Mouse (Mus musculus) gastrocnemius, adult 8-10 months (tissue): ENCODE measurements around the gene Zic3. TPM values are rescaled to one million over a fixed set of nuclear protein-coding genes. Genes with fewer than 3 reads are reported as not detected.

ENCODE experiments used
- DNase-seq, 2 experiments: peaks; one replicate each; pipeline ENCODE4 v3.0.0; 2022; ENCODE audit warnings: low spot score in 2 of 2
- total RNA-seq, 4 experiments: library from RNA; stranded (reverse); gene quantifications; 2 replicates each; pipeline ENCODE4 v1.2.4; 2022

Zic3 gene
- total RNA-seq, 4 experiments from 2014 or later, result not detected

DNA sequence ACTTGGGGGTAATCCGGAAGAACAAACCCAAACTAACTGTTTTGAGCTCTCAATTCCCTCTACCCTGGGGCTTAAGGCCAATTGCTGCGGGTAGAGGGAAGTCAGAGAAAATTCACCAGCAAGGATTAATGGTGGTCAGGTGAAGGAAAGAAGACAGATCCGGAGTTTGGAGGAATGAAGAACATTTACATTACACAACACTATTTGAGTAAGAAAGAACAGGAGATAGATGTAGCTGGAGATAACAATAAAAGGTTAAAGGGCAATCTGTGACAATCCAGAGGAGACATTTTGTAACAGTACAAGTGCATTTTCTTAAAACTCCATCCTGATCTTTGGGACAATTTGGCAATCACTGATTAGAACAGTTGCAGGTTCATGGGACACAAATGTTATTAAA, 19.4 kb downstream of the Zic3 start:
- no peak for DNase-seq

DNA sequence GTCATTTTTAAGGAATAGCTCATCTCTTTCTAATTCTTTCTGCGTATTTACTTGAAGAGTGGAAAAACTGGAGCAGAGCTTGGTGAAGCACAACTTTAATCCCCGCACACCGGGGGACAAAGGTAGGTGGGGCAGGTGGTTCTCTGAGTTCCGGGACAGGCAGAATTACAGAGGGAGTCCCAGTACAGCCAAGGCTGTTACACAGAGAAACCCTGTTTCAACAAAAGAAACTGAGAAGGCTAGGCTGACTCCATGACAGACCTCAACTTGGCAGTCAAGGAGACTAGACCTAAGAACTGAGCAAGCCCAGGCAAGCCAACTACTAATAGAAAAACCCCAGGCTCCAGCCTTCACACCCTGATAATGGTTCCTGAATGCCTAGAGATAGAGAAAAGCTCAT, 20.0 kb downstream of the Zic3 start:
- DNase-seq, result no peak
